Mouse (Mus musculus) kidney, embryonic 14.5 days (tissue): Measurements from ENCODE around the gene Il12rb2. TPM values are rescaled to one million over a fixed set of nuclear protein-coding genes. Genes with fewer than 3 reads are reported as not detected.

Experiments used
- ATAC-seq: fragments of 200-750 bp; cut with Nextera tagmentation; 2 replicates; pipeline ENCODE4 v1.8.0; 2017; ENCODE audit warnings: moderate number of reproducible peaks, mild to moderate bottlenecking, moderate TSS enrichment, moderate library complexity; ENCODE audit not compliant: low FRiP score, low TSS enrichment
- H3K27ac ChIP-seq: fragments of 300-500 bp; sonication (generic); 2 replicates; pipeline ENCODE4 v1.5.1; 2014; ENCODE audit warnings: low read depth, mild to moderate bottlenecking, low read length, moderate library complexity, mixed read lengths
- H3K27me3 ChIP-seq: fragments of 300-500 bp; sonication (generic); 2 replicates; pipeline ENCODE4 v1.6.1; 2014; ENCODE audit warnings: mild to moderate bottlenecking, low read length; ENCODE audit not compliant: control insufficient read depth, insufficient read depth
- H3K36me3 ChIP-seq: fragments of 300-500 bp; sonication (generic); 2 replicates; pipeline ENCODE4 v1.6.1; 2014; ENCODE audit warnings: low read length, mixed read lengths; ENCODE audit not compliant: control insufficient read depth, insufficient read depth
- H3K4me1 ChIP-seq: fragments of 300-500 bp; sonication (generic); 2 replicates; pipeline ENCODE4 v1.6.1; 2014; ENCODE audit warnings: low read length, mixed read lengths; ENCODE audit not compliant: control insufficient read depth, insufficient read depth
- H3K4me2 ChIP-seq: fragments of 300-500 bp; sonication (generic); replicated peaks from 2 replicates; pipeline ENCODE4 v1.6.1; 2014; ENCODE audit warnings: low read depth, mild to moderate bottlenecking, low read length
- H3K4me3 ChIP-seq: fragments of 300-500 bp; sonication (generic); 2 replicates; pipeline ENCODE4 v1.5.1; 2014; ENCODE audit warnings: mild to moderate bottlenecking, low read length
- H3K9ac ChIP-seq: fragments of 300-500 bp; sonication (generic); 2 replicates; pipeline ENCODE4 v1.6.1; 2014; ENCODE audit warnings: low read depth, mild to moderate bottlenecking, low read length, moderate library complexity
- H3K9me3 ChIP-seq: fragments of 300-500 bp; sonication (generic); 2 replicates; pipeline ENCODE4 v1.6.1; 2016; ENCODE audit warnings: low read length; ENCODE audit not compliant: control insufficient read depth
- WGBS: fragments of 180-500 bp; shearing (Covaris S2); extraction: QIAGEN DNeasy Blood & Tissue Kit; methylation state at CpG from one replicate; pipeline ENCODE4 v1.1.7; 2014; 5-methylcytosine and 5-hydroxymethylcytosine counted together
- polyA plus RNA-seq: library from polyadenylated mRNA; unstranded; fragments of >200 nt; fragmentation: Nextera tagmentation; extraction: Ambion mirVana; gene quantifications from 2 replicates; pipeline ENCODE4 v1.2.1, GENCODE M21; 2014

The Il12rb2 gene
- polyA plus RNA-seq, 1 experiment from 2014 or later = 0.16 TPM

- Histone ChIP-seq H3K4me2 (no peak overlapping the region), H3K9ac (no peak overlapping the region), H3K36me3 (no peaks in the 10 kb centered on the region), H3K4me3 (no peak overlapping the region), H3K4me1 (0 out of 2 replicates have a peak, but pooled peaks cover 13% of the 10 kb centered on the region), H3K9me3 (no peaks in the 10 kb centered on the region), H3K27me3 (no peaks in the 10 kb centered on the region), H3K27ac (no peak overlapping the region)
- ATAC-seq = no peak
- WGBS = 70% methylated on average over 4 of the region's 4 CpGs
Observed at GRCm38 (mm10) chr6:67302471-67302870, 73.5 kb downstream of the Il12rb2 start.

DNA sequence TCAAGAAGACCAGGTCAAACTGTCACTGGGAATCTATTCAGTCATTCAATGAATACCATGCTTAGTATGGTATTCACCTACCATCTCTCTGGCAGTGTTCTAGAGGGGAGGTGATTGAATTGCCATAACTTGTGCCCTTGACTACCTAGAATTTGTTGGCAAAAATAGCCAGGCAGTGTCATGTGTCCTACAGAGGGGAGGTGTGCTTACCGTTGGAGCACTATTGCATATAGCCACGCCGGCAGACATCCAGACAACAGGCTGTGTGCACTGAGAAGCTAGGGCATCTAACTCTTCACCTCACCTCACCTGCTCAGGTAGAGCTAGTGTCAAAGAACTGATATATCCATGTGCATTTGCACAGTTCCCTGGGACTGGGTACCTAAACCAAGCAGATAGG, 74.8 kb downstream of the Il12rb2 start:
- WGBS = 87% methylated on average over 3 of the region's 3 CpGs
- no peaks in the 10 kb centered on the region for H3K36me3 ChIP-seq
- no peak overlapping the region for H3K27ac ChIP-seq
- no peak overlapping the region for H3K4me2 ChIP-seq
- 0 out of 2 replicates have a peak, but pooled peaks cover 13% of the 10 kb centered on the region for H3K4me1 ChIP-seq
- no peak for ATAC-seq
- no peaks in the 10 kb centered on the region for H3K9me3 ChIP-seq
- H3K9ac ChIP-seq = no peak overlapping the region
- no peak overlapping the region for H3K4me3 ChIP-seq
- H3K27me3 ChIP-seq = no peaks in the 10 kb centered on the region

GRCm38 (mm10) chr6:67300710-67301163, 75.3 kb downstream of the Il12rb2 start:
- ATAC-seq = no peak; the same call in 1 of the 2 replicates
- Histone ChIP-seq H3K4me3 (no peak overlapping the region), H3K9me3 (no peaks in the 10 kb centered on the region), H3K9ac (no peak overlapping the region), H3K4me1 (0 out of 2 replicates have a peak, but pooled peaks cover 13% of the 10 kb centered on the region), H3K27ac (no peak overlapping the region), H3K36me3 (no peaks in the 10 kb centered on the region), H3K27me3 (no peaks in the 10 kb centered on the region), H3K4me2 (no peak overlapping the region)
- WGBS = 30% methylated on average over 6 of the region's 6 CpGs

- Histone ChIP-seq H3K9ac (no peak overlapping the region), H3K27ac (no peak overlapping the region), H3K9me3 (no peaks in the 10 kb centered on the region), H3K36me3 (no peaks in the 10 kb centered on the region), H3K27me3 (no peaks in the 10 kb centered on the region), H3K4me2 (no peak overlapping the region), H3K4me1 (0 out of 2 replicates have a peak, but pooled peaks cover 13% of the 10 kb centered on the region), H3K4me3 (no peak overlapping the region)
- ATAC-seq = 0 out of 2 replicates have a peak, but pooled peaks have one; percentile 9
- 54% methylated on average over 4 of the region's 4 CpGs for WGBS
Observed at GRCm38 (mm10) chr6:67300300-67300699, 75.7 kb downstream of the Il12rb2 start.

DNA sequence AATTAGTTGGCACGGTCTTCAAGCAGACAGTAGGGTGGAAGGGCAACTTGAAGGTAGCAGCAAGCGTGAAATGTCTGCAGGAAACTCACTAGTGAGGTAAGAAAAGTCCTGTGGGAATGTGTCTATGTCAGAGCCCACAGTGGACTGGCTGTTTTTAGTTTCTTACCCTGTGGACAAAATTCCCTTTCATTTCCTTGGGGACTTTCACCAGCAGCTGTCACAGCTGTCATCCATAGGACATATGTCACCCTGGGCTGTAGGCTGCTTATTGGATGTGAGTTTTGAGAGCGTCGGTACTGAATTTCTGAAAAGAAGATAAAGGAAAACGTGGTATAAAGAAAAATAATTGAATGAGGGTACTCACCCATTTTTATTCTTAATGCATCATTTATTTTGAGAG, 77.2 kb downstream of the Il12rb2 start:
- Histone ChIP-seq H3K9me3 (no peaks in the 10 kb centered on the region), H3K4me2 (no peak overlapping the region), H3K27me3 (no peaks in the 10 kb centered on the region), H3K4me1 (0 out of 2 replicates have a peak, but pooled peaks cover 13% of the 10 kb centered on the region), H3K36me3 (no peaks in the 10 kb centered on the region), H3K9ac (no peak overlapping the region), H3K27ac (no peak overlapping the region), H3K4me3 (no peak overlapping the region)
- 82% methylated on average over 5 of the region's 5 CpGs for WGBS
- ATAC-seq = no peak

- H3K27ac ChIP-seq = no peak overlapping the region
- H3K9ac ChIP-seq = no peak overlapping the region
- no peak for ATAC-seq
- H3K27me3 ChIP-seq = no peaks in the 10 kb centered on the region
- no peak overlapping the region for H3K4me2 ChIP-seq
- WGBS = 55% methylated on average over 5 of the region's 5 CpGs
- no peaks in the 10 kb centered on the region; the same call in 1 of the 2 replicates for H3K36me3 ChIP-seq
- H3K4me3 ChIP-seq = no peak overlapping the region
- 0 out of 2 replicates have a peak, but pooled peaks cover 9% of the 10 kb centered on the region for H3K4me1 ChIP-seq
- H3K9me3 ChIP-seq = no peaks in the 10 kb centered on the region
Observed at GRCm38 (mm10) chr6:67296126-67296525, 79.9 kb downstream of the Il12rb2 start.

- H3K4me3 ChIP-seq = no peak overlapping the region
- no peaks in the 10 kb centered on the region for H3K27me3 ChIP-seq
- no peak overlapping the region for H3K27ac ChIP-seq
- H3K4me2 ChIP-seq = no peak overlapping the region
- no peaks in the 10 kb centered on the region for H3K4me1 ChIP-seq
- no peak for ATAC-seq
- WGBS = 87% methylated on average over 5 of the region's 5 CpGs
- no peak overlapping the region for H3K9ac ChIP-seq
- no peaks in the 10 kb centered on the region for H3K9me3 ChIP-seq
- peaks cover 19% of the 10 kb centered on the region; the same call in 1 of the 2 replicates for H3K36me3 ChIP-seq
Observed at GRCm38 (mm10) chr6:67292042-67292623, 83.9 kb downstream of the Il12rb2 start.

DNA sequence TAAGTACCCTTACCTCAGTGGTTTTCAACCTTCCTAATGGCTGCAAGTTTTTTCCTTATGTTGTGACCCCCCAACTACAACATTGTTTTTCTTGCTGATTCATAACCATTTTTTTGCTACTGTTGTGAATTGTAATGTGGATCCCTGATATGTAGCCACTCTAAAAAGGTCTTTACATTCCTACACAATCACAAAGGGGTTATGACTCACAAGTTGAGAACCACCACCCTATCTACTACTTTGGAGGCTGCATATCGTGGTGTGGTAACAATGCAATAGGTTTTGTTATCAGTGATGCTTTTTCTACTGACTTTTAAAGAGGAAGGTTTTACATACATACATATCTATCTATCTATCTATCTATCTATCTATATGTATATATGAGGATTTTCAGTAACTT, 93.1 kb downstream of the Il12rb2 start:
- Histone ChIP-seq H3K27ac (no peak overlapping the region), H3K27me3 (no peaks in the 10 kb centered on the region), H3K9me3 (no peaks in the 10 kb centered on the region), H3K4me1 (no peaks in the 10 kb centered on the region), H3K36me3 (peaks cover 62% of the 10 kb centered on the region), H3K4me2 (no peak overlapping the region), H3K4me3 (no peak overlapping the region), H3K9ac (no peak overlapping the region)
- 94% methylated on average over 1 of the region's 1 CpGs for WGBS
- ATAC-seq = no peak

GRCm38 (mm10) chr6:67281614-67282197, 94.3 kb downstream of the Il12rb2 start:
- no peak overlapping the region for H3K4me3 ChIP-seq
- H3K27me3 ChIP-seq = no peaks in the 10 kb centered on the region
- WGBS = 84% methylated on average over 9 of the region's 9 CpGs
- H3K9ac ChIP-seq = no peak overlapping the region
- no peak overlapping the region for H3K27ac ChIP-seq
- ATAC-seq = no peak
- no peak overlapping the region for H3K4me2 ChIP-seq
- no peaks in the 10 kb centered on the region for H3K4me1 ChIP-seq
- H3K9me3 ChIP-seq = no peaks in the 10 kb centered on the region
- H3K36me3 ChIP-seq = peaks cover 74% of the 10 kb centered on the region
